Mouse (Mus musculus): ENCODE data around the gene Rprd1b.

DNA sequence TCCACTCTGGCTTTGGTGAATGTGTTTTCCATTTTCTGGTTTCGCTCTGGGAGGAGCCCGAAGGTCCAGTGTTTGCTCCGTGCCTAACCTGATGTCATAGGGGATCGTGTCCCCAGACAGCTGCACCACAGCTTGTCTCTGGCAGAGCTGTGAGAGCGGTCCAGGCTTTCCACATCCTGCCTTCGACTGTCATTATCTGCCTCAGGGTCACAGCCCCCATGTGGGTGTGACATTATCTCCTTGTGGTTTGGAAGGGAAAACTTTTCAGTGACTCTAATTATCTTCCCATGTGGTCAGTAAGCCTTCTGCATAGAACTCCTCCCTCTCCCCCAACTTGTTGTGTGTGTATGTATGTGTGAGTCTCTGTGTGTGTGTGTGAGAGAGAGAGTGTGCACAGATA lies 77.3 kb downstream of the Rprd1b start:
- TF ChIP-seq CTCF (IDR thresholded peaks at IDR 0.05; ENCODE audit: extremely low read depth, insufficient read length, insufficient replicate concordance, low read depth, low read length) (no peak), POLR2A (IDR thresholded peaks at IDR 0.05; ENCODE audit: low read depth, low read length) (no peak)

Measured in small intestine, adult 2 months (tissue).